Mouse (Mus musculus) cerebellum, adult 2 months (tissue): ENCODE measurements at regions not wholly inside any gene's neighbourhood (a gene's known extent, or its start where the extent isn't known, plus 50 kb on each side); places are given as distances from the start of the nearest gene placed in this dataset.

Experiments
- CTCF ChIP-seq: fragments of 200-500 bp; IDR thresholded peaks from 2 replicates; pipeline ENCODE4 v1.5.1; 2011; ENCODE audit warnings: low read depth, mild to moderate bottlenecking, control low read depth, low read length, moderate library complexity, borderline replicate concordance; ENCODE audit not compliant: insufficient read depth
- POLR2A ChIP-seq: fragments of 200-500 bp; IDR thresholded peaks from 2 replicates; pipeline ENCODE4 v1.6.1; 2011; ENCODE audit warnings: low read length, control low read depth, borderline replicate concordance; ENCODE audit not compliant: insufficient read depth

GRCm38 (mm10) chr4:45640713-45641112 is 108.4 kb upstream of the Shb start:
- TF ChIP-seq CTCF (no peak), POLR2A (no peak)
